Mouse (Mus musculus): Measurements from ENCODE around the gene U2af1l4. TPM values are rescaled to one million over a fixed set of nuclear protein-coding genes. Genes with fewer than 3 reads are reported as not detected.
A peak's percentile ranks its signal among the peaks of the same experiment; 100 is the strongest.

The U2af1l4 gene
- polyA plus RNA-seq, 1 experiment from 2014 or later, result 111 TPM

GRCm38 (mm10) chr7:30559443-30559954 lies 3.6 kb upstream of the U2af1l4 start, which contains the start of gene Lin37:
TSS of gene Lin37 (minus strand) at chr7:30559838.
- H3K27ac ChIP-seq (ENCODE audit: low read length), result peak within 1 kb of the TSS; percentile 16; the same call in 1 of the 2 replicates
- WGBS, result under 1% methylated on average over 20 of the region's 20 CpGs

GRCm38 (mm10) chr7:30560296-30560695 lies 2.8 kb upstream of the U2af1l4 start:
- no peak overlapping the region; the same call in 1 of the 2 replicates for H3K4me3 ChIP-seq (replicated peaks; ENCODE audit: low read length)
- H3K27me3 ChIP-seq (replicated peaks; ENCODE audit: control insufficient read depth, insufficient read depth, low read length), result no peaks in the 10 kb centered on the region
- H3K36me3 ChIP-seq (ENCODE audit: control insufficient read depth, insufficient read depth), result 0 out of 2 replicates have a peak, but pooled peaks cover 15% of the 10 kb centered on the region
- H3K9me3 ChIP-seq (ENCODE audit: control insufficient read depth, low read length), result no peaks in the 10 kb centered on the region
- 77% methylated on average over 2 of the region's 2 CpGs for WGBS
- H3K4me2 ChIP-seq (ENCODE audit: low read length), result no peak overlapping the region
- H3K27ac ChIP-seq (ENCODE audit: low read length), result no peak overlapping the region
- peaks cover 33% of the 10 kb centered on the region for H3K4me1 ChIP-seq (replicated peaks; ENCODE audit: control insufficient read depth, insufficient read depth, low read length)
- H3K9ac ChIP-seq (replicated peaks; ENCODE audit: low read depth, low read length), result no peak overlapping the region
- no peak for ATAC-seq

More at GRCm38 (mm10) chr7:30559443-30559954, 3.6 kb upstream of the U2af1l4 start, which contains the start of gene Lin37:
- Histone ChIP-seq H3K36me3 (ENCODE audit: control insufficient read depth, insufficient read depth) (0 out of 2 replicates have a peak, but pooled peaks cover 15% of the 10 kb centered on the region), H3K4me2 (ENCODE audit: low read length) (peak within 1 kb of the TSS; percentile 82), H3K9ac (replicated peaks; ENCODE audit: low read depth, low read length) (peak within 1 kb of the TSS; percentile 67), H3K4me3 (replicated peaks; ENCODE audit: low read length) (peak within 1 kb of the TSS; percentile 60), H3K9me3 (ENCODE audit: control insufficient read depth, low read length) (no peaks in the 10 kb centered on the region), H3K27me3 (replicated peaks; ENCODE audit: control insufficient read depth, insufficient read depth, low read length) (no peaks in the 10 kb centered on the region), H3K4me1 (replicated peaks; ENCODE audit: control insufficient read depth, insufficient read depth, low read length) (peaks cover 32% of the 10 kb centered on the region)
- ATAC-seq, result peak; percentile 89

- Histone ChIP-seq H3K4me2 (ENCODE audit: low read length) (peak overlapping the region; percentile 71), H3K9me3 (ENCODE audit: control insufficient read depth, low read length) (no peaks in the 10 kb centered on the region), H3K9ac (replicated peaks; ENCODE audit: low read depth, low read length) (peak overlapping the region; percentile 53), H3K36me3 (ENCODE audit: control insufficient read depth, insufficient read depth) (0 out of 2 replicates have a peak, but pooled peaks cover under 1% of the 10 kb centered on the region), H3K4me3 (replicated peaks; ENCODE audit: low read length) (peak overlapping the region; percentile 86), H3K27ac (ENCODE audit: low read length) (peak overlapping the region; percentile 38), H3K4me1 (replicated peaks; ENCODE audit: control insufficient read depth, insufficient read depth, low read length) (peaks cover 33% of the 10 kb centered on the region), H3K27me3 (replicated peaks; ENCODE audit: control insufficient read depth, insufficient read depth, low read length) (no peaks in the 10 kb centered on the region)
- ATAC-seq, result no peak
- 2% methylated on average over 27 of the region's 27 CpGs for WGBS
These were observed 480 bp upstream of the U2af1l4 start for GRCm38 (mm10) chr7:30562526-30563116.

- peak overlapping the region; percentile 83 for H3K9ac ChIP-seq (replicated peaks; ENCODE audit: low read depth, low read length)
- H3K27ac ChIP-seq (ENCODE audit: low read length), result peak overlapping the region; percentile 92
- peak overlapping the region; percentile 86 for H3K4me3 ChIP-seq (replicated peaks; ENCODE audit: low read length)
- ATAC-seq, result no peak
- H3K4me1 ChIP-seq (replicated peaks; ENCODE audit: control insufficient read depth, insufficient read depth, low read length), result peaks cover 21% of the 10 kb centered on the region
- H3K9me3 ChIP-seq (ENCODE audit: control insufficient read depth, low read length), result no peaks in the 10 kb centered on the region
- peaks cover 4% of the 10 kb centered on the region for H3K36me3 ChIP-seq (ENCODE audit: control insufficient read depth, insufficient read depth)
- 24% methylated on average over 6 of the region's 6 CpGs for WGBS
- no peaks in the 10 kb centered on the region for H3K27me3 ChIP-seq (replicated peaks; ENCODE audit: control insufficient read depth, insufficient read depth, low read length)
- peak overlapping the region; percentile 71 for H3K4me2 ChIP-seq (ENCODE audit: low read length)
These were observed 792 bp downstream of the U2af1l4 start for GRCm38 (mm10) chr7:30563906-30564280.

GRCm38 (mm10) chr7:30564970-30565571 lies 2.0 kb downstream of the U2af1l4 start, which contains the start of gene Igflr1:
TSS of gene Igflr1 (plus strand) at chr7:30565427.
- no peak within 1 kb of the TSS for H3K9ac ChIP-seq (replicated peaks; ENCODE audit: low read depth, low read length)
- WGBS, result 97% methylated on average over 12 of the region's 12 CpGs
- no peaks in the 10 kb centered on the region for H3K27me3 ChIP-seq (replicated peaks; ENCODE audit: control insufficient read depth, insufficient read depth, low read length)
- no peak within 1 kb of the TSS for H3K27ac ChIP-seq (ENCODE audit: low read length)
- peaks cover 16% of the 10 kb centered on the region for H3K4me1 ChIP-seq (replicated peaks; ENCODE audit: control insufficient read depth, insufficient read depth, low read length)
- H3K9me3 ChIP-seq (ENCODE audit: control insufficient read depth, low read length), result no peaks in the 10 kb centered on the region
- H3K4me3 ChIP-seq (replicated peaks; ENCODE audit: low read length), result no peak within 1 kb of the TSS
- no peak within 1 kb of the TSS for H3K4me2 ChIP-seq (ENCODE audit: low read length)
- H3K36me3 ChIP-seq (ENCODE audit: control insufficient read depth, insufficient read depth), result peaks cover 16% of the 10 kb centered on the region
- ATAC-seq, result no peak

GRCm38 (mm10) chr7:30566033-30566432 lies 2.9 kb downstream of the U2af1l4 start:
- no peak overlapping the region for H3K9ac ChIP-seq (replicated peaks; ENCODE audit: low read depth, low read length)
- no peaks in the 10 kb centered on the region for H3K27me3 ChIP-seq (replicated peaks; ENCODE audit: control insufficient read depth, insufficient read depth, low read length)
- no peak overlapping the region for H3K27ac ChIP-seq (ENCODE audit: low read length)
- H3K4me1 ChIP-seq (replicated peaks; ENCODE audit: control insufficient read depth, insufficient read depth, low read length), result peaks cover 16% of the 10 kb centered on the region
- whole genome bisulfite sequencing, result 92% methylated on average over 9 of the region's 9 CpGs
- H3K4me3 ChIP-seq (replicated peaks; ENCODE audit: low read length), result no peak overlapping the region
- peaks cover 22% of the 10 kb centered on the region for H3K36me3 ChIP-seq (ENCODE audit: control insufficient read depth, insufficient read depth)
- H3K9me3 ChIP-seq (ENCODE audit: control insufficient read depth, low read length), result no peaks in the 10 kb centered on the region
- ATAC-seq, result no peak
- no peak overlapping the region for H3K4me2 ChIP-seq (ENCODE audit: low read length)

GRCm38 (mm10) chr7:30567555-30567954 lies 4.5 kb downstream of the U2af1l4 start:
- Histone ChIP-seq H3K4me2 (ENCODE audit: low read length) (no peak overlapping the region), H3K36me3 (ENCODE audit: control insufficient read depth, insufficient read depth) (peaks cover 24% of the 10 kb centered on the region), H3K9me3 (ENCODE audit: control insufficient read depth, low read length) (no peaks in the 10 kb centered on the region), H3K4me3 (replicated peaks; ENCODE audit: low read length) (no peak overlapping the region), H3K4me1 (replicated peaks; ENCODE audit: control insufficient read depth, insufficient read depth, low read length) (peaks cover 11% of the 10 kb centered on the region), H3K9ac (replicated peaks; ENCODE audit: low read depth, low read length) (no peak overlapping the region), H3K27me3 (replicated peaks; ENCODE audit: control insufficient read depth, insufficient read depth, low read length) (no peaks in the 10 kb centered on the region), H3K27ac (ENCODE audit: low read length) (no peak overlapping the region)
- ATAC-seq, result no peak
- WGBS, result 92% methylated on average over 11 of the region's 11 CpGs

- Histone ChIP-seq H3K9ac (replicated peaks; ENCODE audit: low read depth, low read length) (no peak overlapping the region), H3K27ac (ENCODE audit: low read length) (no peak overlapping the region), H3K4me1 (replicated peaks; ENCODE audit: control insufficient read depth, insufficient read depth, low read length) (no peaks in the 10 kb centered on the region), H3K9me3 (ENCODE audit: control insufficient read depth, low read length) (no peaks in the 10 kb centered on the region), H3K4me3 (replicated peaks; ENCODE audit: low read length) (no peak overlapping the region), H3K36me3 (ENCODE audit: control insufficient read depth, insufficient read depth) (peaks cover 69% of the 10 kb centered on the region), H3K4me2 (ENCODE audit: low read length) (no peak overlapping the region), H3K27me3 (replicated peaks; ENCODE audit: control insufficient read depth, insufficient read depth, low read length) (no peaks in the 10 kb centered on the region)
- ATAC-seq, result no peak
- 87% methylated on average over 5 of the region's 5 CpGs for WGBS
These were observed 9.3 kb downstream of the U2af1l4 start for GRCm38 (mm10) chr7:30572389-30572788.

GRCm38 (mm10) chr7:30572969-30573368 lies 9.9 kb downstream of the U2af1l4 start:
- 63% methylated on average over 2 of the region's 2 CpGs for WGBS
- H3K27ac ChIP-seq (ENCODE audit: low read length), result no peak overlapping the region

More at GRCm38 (mm10) chr7:30572969-30573368, 9.9 kb downstream of the U2af1l4 start:
- Histone ChIP-seq H3K9ac (replicated peaks; ENCODE audit: low read depth, low read length) (no peak overlapping the region), H3K4me1 (replicated peaks; ENCODE audit: control insufficient read depth, insufficient read depth, low read length) (no peaks in the 10 kb centered on the region), H3K4me3 (replicated peaks; ENCODE audit: low read length) (no peak overlapping the region), H3K9me3 (ENCODE audit: control insufficient read depth, low read length) (no peaks in the 10 kb centered on the region), H3K27me3 (replicated peaks; ENCODE audit: control insufficient read depth, insufficient read depth, low read length) (no peaks in the 10 kb centered on the region), H3K4me2 (ENCODE audit: low read length) (no peak overlapping the region), H3K36me3 (ENCODE audit: control insufficient read depth, insufficient read depth) (peaks cover 74% of the 10 kb centered on the region)
- no peak for ATAC-seq

Measured in forebrain, embryonic 16.5 days (tissue).